Mouse (Mus musculus): ENCODE measurements around the gene Pkig. TPM values are rescaled to one million over a fixed set of nuclear protein-coding genes. Genes with fewer than 3 reads are reported as not detected.
"Not testable (repeated sequence)": the region's sequence is repeated elsewhere in the genome, so short reads cannot be mapped to it uniquely, and the experiment has no call there.

Gene Pkig
- polyA plus RNA-seq, 1 experiment from 2014 or later, result 116 TPM

- WGBS, result under 1% methylated on average over 66 of the region's 74 CpGs
- H3K9me3 ChIP-seq, result 0 out of 2 replicates have a peak, but pooled peaks cover 4% of the 10 kb centered on the region
- peaks cover 40% of the 10 kb centered on the region for H3K4me1 ChIP-seq (replicated peaks)
- peak within 1 kb of the TSS; percentile 97 for H3K9ac ChIP-seq
- peak within 1 kb of the TSS; percentile 70 for H3K4me2 ChIP-seq
- H3K27ac ChIP-seq (replicated peaks), result peak within 1 kb of the TSS; percentile 99
- H3K27me3 ChIP-seq, result no peaks in the 10 kb centered on the region
- H3K4me3 ChIP-seq, result peak within 1 kb of the TSS; percentile 93
- ATAC-seq (ENCODE audit: low read depth), result peak; percentile 97
- H3K36me3 ChIP-seq, result 0 out of 2 replicates have a peak, but pooled peaks cover 6% of the 10 kb centered on the region
Observed at GRCm38 (mm10) chr2:163644575-163645385, 13.4 kb upstream of the Pkig start, which contains the start of gene Serinc3. Serinc3 (minus strand) TSS chr2:163645131.

GRCm38 (mm10) chr2:163645700-163646460, 12.3 kb upstream of the Pkig start:
- WGBS, result 84% methylated on average over 11 of the region's 11 CpGs
- Histone ChIP-seq H3K4me2 (peak overlapping the region; percentile 70; the same call in 1 of the 2 replicates), H3K27me3 (no peaks in the 10 kb centered on the region), H3K36me3 (0 out of 2 replicates have a peak, but pooled peaks cover 3% of the 10 kb centered on the region), H3K9ac (0 out of 2 replicates have a peak overlapping the region, but pooled peaks have one; percentile 38), H3K9me3 (peaks cover 14% of the 10 kb centered on the region; the same call in 1 of the 2 replicates), H3K27ac (replicated peaks) (peak overlapping the region; percentile 99), H3K4me3 (no peak overlapping the region), H3K4me1 (replicated peaks) (peaks cover 29% of the 10 kb centered on the region)
- no peak for ATAC-seq (ENCODE audit: low read depth)

GRCm38 (mm10) chr2:163646461-163647080, 11.6 kb upstream of the Pkig start:
- H3K4me1 ChIP-seq (replicated peaks), result peaks cover 23% of the 10 kb centered on the region
- no peak overlapping the region for H3K27ac ChIP-seq (replicated peaks)
- no peak for ATAC-seq (ENCODE audit: low read depth)
- no peak overlapping the region for H3K4me3 ChIP-seq
- no peaks in the 10 kb centered on the region for H3K27me3 ChIP-seq
- peaks cover 14% of the 10 kb centered on the region; the same call in 1 of the 2 replicates for H3K9me3 ChIP-seq
- H3K9ac ChIP-seq, result no peak overlapping the region
- no peak overlapping the region for H3K4me2 ChIP-seq
- WGBS, result 87% methylated on average over 5 of the region's 5 CpGs
- no peaks in the 10 kb centered on the region for H3K36me3 ChIP-seq

GRCm38 (mm10) chr2:163655699-163656098, 2.5 kb upstream of the Pkig start:
- H3K27ac ChIP-seq (replicated peaks); H3K36me3 ChIP-seq; H3K4me2 ChIP-seq; ATAC-seq (ENCODE audit: low read depth); H3K9ac ChIP-seq; H3K9me3 ChIP-seq; H3K4me3 ChIP-seq; H3K27me3 ChIP-seq: not testable (repeated sequence)
- peaks cover 22% of the 10 kb centered on the region for H3K4me1 ChIP-seq (replicated peaks)
- 99% methylated on average over 9 of the region's 12 CpGs for WGBS

- peak overlapping the region; percentile 60; the same call in 1 of the 2 replicates for H3K4me2 ChIP-seq
- H3K9me3 ChIP-seq, result no peaks in the 10 kb centered on the region
- no peaks in the 10 kb centered on the region for H3K27me3 ChIP-seq
- WGBS, result 77% methylated on average over 2 of the region's 2 CpGs
- H3K4me3 ChIP-seq, result no peak overlapping the region
- no peak overlapping the region; the same call in 1 of the 2 replicates for H3K9ac ChIP-seq
- ATAC-seq (ENCODE audit: low read depth), result no peak
- no peaks in the 10 kb centered on the region for H3K36me3 ChIP-seq
- H3K4me1 ChIP-seq (replicated peaks), result peaks cover 32% of the 10 kb centered on the region
- H3K27ac ChIP-seq (replicated peaks), result no peak overlapping the region
Observed at GRCm38 (mm10) chr2:163657486-163657885, 700 bp upstream of the Pkig start.

GRCm38 (mm10) chr2:163658941-163659340, 755 bp downstream of the Pkig start:
- under 1% methylated on average over 8 of the region's 8 CpGs for WGBS
- Histone ChIP-seq H3K4me3 (peak overlapping the region; percentile 77), H3K27ac (replicated peaks) (peak overlapping the region; percentile 78; the same call in 1 of the 2 replicates), H3K4me2 (peak overlapping the region; percentile 60), H3K27me3 (no peaks in the 10 kb centered on the region), H3K9me3 (no peaks in the 10 kb centered on the region), H3K4me1 (replicated peaks) (peaks cover 32% of the 10 kb centered on the region), H3K36me3 (no peaks in the 10 kb centered on the region), H3K9ac (peak overlapping the region; percentile 86)
- peak; percentile 13; the same call in 1 of the 2 replicates for ATAC-seq (ENCODE audit: low read depth)

GRCm38 (mm10) chr2:163659431-163659830, 1.2 kb downstream of the Pkig start:
- Histone ChIP-seq H3K36me3 (no peaks in the 10 kb centered on the region), H3K4me3 (peak overlapping the region; percentile 77), H3K4me2 (peak overlapping the region; percentile 60), H3K9ac (peak overlapping the region; percentile 86; the same call in 1 of the 2 replicates), H3K27ac (replicated peaks) (peak overlapping the region; percentile 78; the same call in 1 of the 2 replicates), H3K27me3 (no peaks in the 10 kb centered on the region), H3K4me1 (replicated peaks) (peaks cover 32% of the 10 kb centered on the region), H3K9me3 (no peaks in the 10 kb centered on the region)
- no peak for ATAC-seq (ENCODE audit: low read depth)
- WGBS, result 83% methylated on average over 12 of the region's 12 CpGs

GRCm38 (mm10) chr2:163660103-163660701, 2.0 kb downstream of the Pkig start:
- H3K9ac ChIP-seq, result peak overlapping the region; percentile 17; the same call in 1 of the 2 replicates
- no peak overlapping the region for H3K27ac ChIP-seq (replicated peaks)
- no peak for ATAC-seq (ENCODE audit: low read depth)
- H3K4me3 ChIP-seq, result no peak overlapping the region
- H3K4me1 ChIP-seq (replicated peaks), result peaks cover 32% of the 10 kb centered on the region
- WGBS, result 88% methylated on average over 5 of the region's 5 CpGs
- H3K4me2 ChIP-seq, result no peak overlapping the region
- H3K36me3 ChIP-seq, result no peaks in the 10 kb centered on the region
- H3K27me3 ChIP-seq, result no peaks in the 10 kb centered on the region
- no peaks in the 10 kb centered on the region for H3K9me3 ChIP-seq

- Histone ChIP-seq H3K4me2 (no peak overlapping the region), H3K27ac (replicated peaks) (0 out of 2 replicates have a peak overlapping the region, but pooled peaks have one; percentile 13), H3K27me3 (no peaks in the 10 kb centered on the region), H3K9ac (peak overlapping the region; percentile 31; the same call in 1 of the 2 replicates), H3K4me3 (no peak overlapping the region), H3K36me3 (no peaks in the 10 kb centered on the region), H3K4me1 (replicated peaks) (peaks cover 32% of the 10 kb centered on the region), H3K9me3 (no peaks in the 10 kb centered on the region)
- 53% methylated on average over 6 of the region's 6 CpGs for WGBS
- no peak for ATAC-seq (ENCODE audit: low read depth)
Observed at GRCm38 (mm10) chr2:163661371-163661850, 3.2 kb downstream of the Pkig start.

GRCm38 (mm10) chr2:163662076-163662475, 3.9 kb downstream of the Pkig start:
- Histone ChIP-seq H3K4me3 (no peak overlapping the region), H3K27ac (replicated peaks) (no peak overlapping the region), H3K9me3 (no peaks in the 10 kb centered on the region), H3K4me2 (no peak overlapping the region), H3K27me3 (no peaks in the 10 kb centered on the region), H3K4me1 (replicated peaks) (peaks cover 32% of the 10 kb centered on the region), H3K9ac (no peak overlapping the region), H3K36me3 (no peaks in the 10 kb centered on the region)
- WGBS, result 96% methylated on average over 5 of the region's 5 CpGs
- ATAC-seq (ENCODE audit: low read depth), result no peak

GRCm38 (mm10) chr2:163662698-163663221, 4.6 kb downstream of the Pkig start:
- ATAC-seq (ENCODE audit: low read depth), result no peak
- no peak overlapping the region for H3K4me3 ChIP-seq
- H3K4me1 ChIP-seq (replicated peaks), result peaks cover 30% of the 10 kb centered on the region
- H3K27ac ChIP-seq (replicated peaks), result no peak overlapping the region
- no peak overlapping the region for H3K4me2 ChIP-seq
- 75% methylated on average over 2 of the region's 2 CpGs for WGBS
- no peaks in the 10 kb centered on the region for H3K27me3 ChIP-seq
- no peaks in the 10 kb centered on the region for H3K36me3 ChIP-seq
- no peak overlapping the region for H3K9ac ChIP-seq
- no peaks in the 10 kb centered on the region for H3K9me3 ChIP-seq
